In the genomic region with DNA sequence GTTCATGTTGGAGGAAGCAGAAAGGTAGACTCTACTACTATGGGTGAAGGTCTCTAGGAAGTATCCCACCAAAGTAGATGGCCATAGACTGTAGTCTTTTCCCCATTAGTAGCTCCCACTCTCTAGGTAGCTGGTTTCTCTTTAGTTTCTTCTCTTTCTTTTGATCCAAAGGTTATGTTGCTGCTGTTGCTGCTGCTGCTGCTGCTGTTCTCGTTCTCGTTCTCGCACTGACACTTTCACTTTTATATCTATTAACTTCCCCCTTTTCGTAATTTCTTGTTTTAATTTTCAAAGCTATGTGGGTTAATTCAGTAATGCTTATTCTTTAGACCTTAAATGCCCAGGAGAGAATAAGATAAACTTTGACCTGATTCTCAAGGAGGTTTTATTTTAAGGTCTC, we compare ENCODE assay signal across 17 mouse cellular contexts. TPM values are rescaled to one million over a fixed set of nuclear protein-coding genes. Genes with fewer than 3 reads are reported as not detected.
"Had no signal": no experiment of that assay in that cellular context is flagged by ENCODE, and none has a peak within 500 bp of the region (broad histone marks: within the 10 kb centered on the region; RNA-seq: fewer than 3 reads in every experiment).

No protein-coding gene starts in this region.

- H3K4me1 ChIP-seq: limb, embryonic 15.5 days; liver, embryonic 13.5 days; megakaryocyte, embryonic 14.5 days; midbrain, embryonic 15.5 days; neural tube, embryonic 12.5 days had no signal

- H3K9ac ChIP-seq: limb, embryonic 15.5 days; liver, embryonic 13.5 days; midbrain, embryonic 15.5 days; neural tube, embryonic 12.5 days had no signal

- H3K27ac ChIP-seq: kidney, postnatal 0 days; limb, embryonic 15.5 days; liver, embryonic 13.5 days; midbrain, embryonic 15.5 days; neural tube, embryonic 12.5 days had no signal

- H3K4me3 ChIP-seq: limb, embryonic 15.5 days; liver, embryonic 13.5 days; megakaryocyte, embryonic 14.5 days; midbrain, embryonic 15.5 days; neural tube, embryonic 12.5 days had no signal

- H3K36me3 ChIP-seq: limb, embryonic 15.5 days; liver, embryonic 13.5 days; midbrain, embryonic 15.5 days; neural tube, embryonic 12.5 days had no signal

- H3K4me2 ChIP-seq: limb, embryonic 15.5 days; liver, embryonic 13.5 days; midbrain, embryonic 11.5 days; midbrain, embryonic 15.5 days; neural tube, embryonic 12.5 days had no signal

- H3K9me3 ChIP-seq: limb, embryonic 15.5 days; liver, embryonic 13.5 days; megakaryocyte, embryonic 14.5 days; midbrain, embryonic 15.5 days; neural tube, embryonic 12.5 days had no signal

- ATAC-seq: midbrain, embryonic 15.5 days had no signal

- H3K27me3 ChIP-seq: limb, embryonic 15.5 days; liver, embryonic 13.5 days; megakaryocyte, embryonic 14.5 days; midbrain, embryonic 15.5 days; neural tube, embryonic 12.5 days had no signal

- DNase-seq: kidney, adult 8-10 months; kidney, postnatal 36 days; layer of hippocampus, adult 9-11 months; layer of hippocampus, postnatal 36 days; liver, embryonic 13.5 days; lung, adult 18-20 months; right cerebral cortex, adult 18-20 months; right cerebral cortex, postnatal 25 days; thymus, adult 18-20 months; thymus, postnatal 25 days had no signal

RNA-seq across cellular contexts. Expression of gene Tmem100, which starts 58.3 kb away (rescaled TPM):
- total RNA-seq: monocyte, adult 5-6 weeks had no signal
